Mouse (Mus musculus) ES-Bruce4 (cell line): ENCODE results near the gene Ndrg4.

Experiments
- CTCF ChIP-seq: IDR thresholded peaks from one replicate; pipeline ENCODE4 v1.8.1; 2011; ENCODE audit warnings: low read depth, low read length
- EP300 ChIP-seq: IDR thresholded peaks from 2 replicates; pipeline ENCODE4 v1.6.1; 2011; ENCODE audit warnings: low read depth, low read length; ENCODE audit not compliant: insufficient read depth
- POLR2A ChIP-seq: IDR thresholded peaks from one replicate; pipeline ENCODE4 v1.8.1; 2011; ENCODE audit warnings: low read length; ENCODE audit not compliant: insufficient read depth

DNA sequence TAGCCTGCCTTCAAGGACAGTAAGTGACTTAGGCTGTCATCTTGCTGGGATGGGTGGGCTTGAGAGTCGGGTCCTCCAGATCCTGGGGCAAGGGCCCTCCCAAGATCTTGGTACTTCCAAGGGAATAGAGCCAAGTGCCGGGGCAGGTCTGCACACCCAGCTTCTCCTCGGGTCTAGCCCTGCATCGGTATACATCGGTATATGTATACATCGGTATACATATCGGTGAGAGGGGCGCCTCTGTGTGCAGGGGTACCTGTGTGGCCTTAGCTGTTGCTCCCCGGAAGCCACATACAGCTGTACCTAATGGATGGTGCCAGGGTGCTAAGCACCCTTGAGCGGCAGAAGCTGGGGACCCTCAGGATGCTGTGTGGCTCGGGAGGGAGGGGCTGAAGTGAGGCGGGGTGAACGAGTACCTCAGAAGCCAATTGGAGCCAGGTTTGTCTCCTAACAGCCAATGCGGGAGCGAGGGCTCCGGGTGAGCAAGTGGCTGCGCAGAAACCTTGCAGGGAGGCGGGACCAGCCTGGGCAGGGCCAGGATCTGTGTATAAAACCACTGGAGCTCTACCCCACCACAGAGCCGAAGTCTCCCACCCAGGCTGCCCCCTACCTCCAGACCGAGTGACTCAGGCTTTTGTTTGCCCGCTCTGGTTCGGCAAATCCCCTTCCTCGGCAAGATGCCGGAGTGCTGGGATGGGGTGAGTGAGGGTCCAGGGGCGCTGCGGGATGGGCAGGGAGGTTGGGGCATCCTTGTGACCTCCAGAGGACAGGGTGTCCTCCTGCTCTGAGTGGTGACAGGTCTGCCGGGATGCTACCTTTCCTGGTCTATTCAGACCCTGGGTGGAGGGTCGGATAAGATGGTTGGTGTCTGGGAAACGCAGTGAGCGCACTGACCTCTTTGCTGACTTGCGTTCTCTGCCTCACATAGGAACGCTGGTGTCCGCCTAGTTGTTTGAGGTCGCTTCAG, 26.0 kb downstream of the Ndrg4 start:
- TF ChIP-seq CTCF (no peak), POLR2A (peak; percentile 31), EP300 (no peak)
